Mouse (Mus musculus): ENCODE results near the gene Plcxd3.
"Not testable (repeated sequence)": the region's sequence is repeated elsewhere in the genome, so short reads cannot be mapped to it uniquely, and the experiment has no call there.

Gene Plcxd3

DNA sequence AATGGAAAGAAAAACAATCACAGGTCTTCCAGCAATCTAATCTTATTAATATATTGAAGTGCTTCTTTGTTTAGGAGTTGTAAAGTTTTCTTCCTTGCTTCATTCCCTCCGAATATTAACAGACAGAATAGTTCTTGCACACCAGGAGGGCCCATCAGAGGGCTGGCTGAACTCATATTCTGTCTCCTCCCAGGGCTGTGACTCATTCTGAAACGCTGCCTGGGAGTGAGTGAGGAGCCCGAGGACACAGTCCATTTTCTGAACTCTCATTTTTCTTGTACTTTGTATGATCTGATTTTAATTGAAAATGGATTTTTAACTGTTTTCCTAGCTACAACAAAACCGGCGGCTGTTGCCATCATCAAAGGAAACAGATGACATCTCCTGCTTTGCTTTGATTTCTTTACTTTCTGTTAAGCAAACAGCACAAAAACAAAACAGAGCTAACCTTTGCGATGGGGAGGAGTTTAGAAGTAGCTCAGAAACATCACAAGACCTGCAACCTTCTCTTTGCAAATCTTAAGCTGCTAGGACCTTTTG, 186.2 kb downstream of the Plcxd3 start:
- peak; percentile 59 for DNase-seq

DNA sequence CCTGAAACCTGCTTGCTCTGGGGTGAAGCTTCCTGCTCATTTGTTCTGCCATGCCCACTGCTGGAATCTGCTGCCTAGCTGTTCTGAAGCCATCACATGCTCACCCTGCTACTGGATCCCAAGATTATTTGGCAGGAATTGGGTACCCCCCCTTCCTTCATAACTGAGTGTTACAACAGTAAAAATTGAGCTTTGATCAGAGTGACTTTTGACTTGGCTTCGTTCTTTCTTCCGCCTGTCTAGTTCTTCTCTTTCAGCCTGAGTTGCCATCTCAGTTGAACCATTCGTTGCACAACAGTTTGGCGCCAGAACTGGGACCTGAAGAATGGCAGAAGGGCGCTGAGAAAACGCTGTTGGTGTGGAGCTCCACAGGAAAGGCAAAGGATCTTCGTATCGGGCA, 220.2 kb downstream of the Plcxd3 start:
- not testable (repeated sequence) for DNase-seq

DNA sequence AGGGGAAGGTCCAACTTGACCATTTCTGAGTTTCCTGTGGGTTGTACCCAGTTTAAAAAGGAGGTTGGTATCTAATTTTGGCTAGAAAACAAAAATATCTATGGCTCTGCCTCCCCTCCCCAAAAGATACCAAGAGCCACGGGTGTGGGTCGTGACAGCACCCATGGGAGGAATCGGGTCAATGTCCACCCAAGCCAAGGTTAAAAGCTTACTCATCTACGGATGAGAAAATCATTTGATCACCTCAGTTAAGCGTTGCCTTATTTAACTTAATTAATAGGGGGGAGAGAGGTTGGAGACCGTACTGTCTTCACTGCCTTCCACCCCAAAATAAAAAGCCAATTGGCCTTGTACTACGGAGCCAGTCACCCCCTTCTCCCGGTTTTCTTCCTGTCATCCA, 223.4 kb downstream of the Plcxd3 start:
- DNase-seq: not testable (repeated sequence)

DNA sequence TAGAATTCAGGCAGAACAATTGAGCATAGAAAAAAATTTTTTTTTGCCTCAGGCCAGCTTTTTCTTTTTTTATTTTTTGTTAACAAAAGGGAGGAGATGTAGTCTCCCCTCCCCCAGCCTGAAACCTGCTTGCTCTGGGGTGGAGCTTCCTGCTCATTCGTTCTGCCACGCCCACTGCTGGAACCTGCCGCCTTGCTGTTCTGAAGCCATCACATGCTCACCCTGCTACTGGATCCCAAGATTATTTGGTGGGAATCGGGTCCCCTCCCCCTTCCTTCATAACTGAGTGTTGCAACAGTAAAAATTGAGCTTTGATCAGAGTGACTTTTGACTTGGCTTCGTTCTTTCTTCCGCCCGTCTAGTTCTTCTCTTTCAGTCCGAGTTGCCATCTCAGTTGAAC, 224.0 kb downstream of the Plcxd3 start:
- not testable (repeated sequence) for DNase-seq

GRCm38 (mm10) chr15:4605630-4606029, 230.3 kb downstream of the Plcxd3 start:
- no peak for DNase-seq
